Mouse (Mus musculus) left cerebral cortex, adult 9 months (tissue): ENCODE results near the gene Arl9.
A peak's percentile ranks its signal among the peaks of the same experiment; 100 is the strongest.
"Not testable (repeated sequence)": the region's sequence is repeated elsewhere in the genome, so short reads cannot be mapped to it uniquely, and the experiment has no call there.

Experiments used
- DNase-seq, 2 experiments: peaks; one replicate each; pipeline ENCODE4 v3.0.0; 2022; ENCODE audit warnings: low spot score in 2 of 2

Gene Arl9

GRCm38 (mm10) chr5:77015544-77016482 is 12.0 kb downstream of the Arl9 start, which contains the start of gene Thegl:
TSS of gene Thegl (plus strand) at chr5:77016023.
- DNase-seq = peak; percentile 16 to 70

- DNase-seq = no peak
These were observed 24.2 kb downstream of the Arl9 start for GRCm38 (mm10) chr5:77028034-77028433.

- peak in 1 of 2 experiments; percentile 15 for DNase-seq
These were observed 25.9 kb downstream of the Arl9 start for GRCm38 (mm10) chr5:77029735-77030134.

- DNase-seq = not testable (repeated sequence)
These were observed 31.2 kb downstream of the Arl9 start for GRCm38 (mm10) chr5:77035101-77035500.

- no peak for DNase-seq
These were observed 34.6 kb downstream of the Arl9 start for GRCm38 (mm10) chr5:77038451-77038850.

- DNase-seq = no peak
These were observed 35.5 kb downstream of the Arl9 start for GRCm38 (mm10) chr5:77039391-77039790.

- no peak for DNase-seq
These were observed 40.5 kb downstream of the Arl9 start for GRCm38 (mm10) chr5:77044362-77044761.

GRCm38 (mm10) chr5:77052616-77053015 is 48.8 kb downstream of the Arl9 start:
- DNase-seq = no peak

GRCm38 (mm10) chr5:77056881-77057440 is 53.1 kb downstream of the Arl9 start:
- peak in 1 of 2 experiments; percentile 9 for DNase-seq
